Mouse (Mus musculus): ENCODE data around the gene Dennd4a. TPM values are rescaled to one million over a fixed set of nuclear protein-coding genes. Genes with fewer than 3 reads are reported as not detected.

The Dennd4a gene
- polyA plus RNA-seq, 1 experiment from 2014 or later, result 10.1 TPM

- H3K9me3 ChIP-seq (ENCODE audit: control insufficient read depth, low read length), result no peaks in the 10 kb centered on the region
- H3K36me3 ChIP-seq (ENCODE audit: control insufficient read depth, insufficient read depth, low read length), result no peaks in the 10 kb centered on the region
- DNase-seq (ENCODE audit: low spot score) (no peak), ATAC-seq (ENCODE audit: low FRiP score) (no peak)
- no peaks in the 10 kb centered on the region for H3K27me3 ChIP-seq (ENCODE audit: control insufficient read depth, insufficient read depth, low read length)
- no peak overlapping the region for H3K27ac ChIP-seq (ENCODE audit: low read depth, low read length)
- no peaks in the 10 kb centered on the region for H3K4me1 ChIP-seq (replicated peaks; ENCODE audit: control insufficient read depth, insufficient read depth, low read length)
- no peak overlapping the region for H3K4me3 ChIP-seq (ENCODE audit: low read depth, low read length)
- H3K4me2 ChIP-seq (replicated peaks; ENCODE audit: low read depth, low read length), result no peak overlapping the region
- 82% methylated on average over 5 of the region's 5 CpGs for WGBS
- H3K9ac ChIP-seq (ENCODE audit: low read depth, low read length), result no peak overlapping the region
Measured at GRCm38 (mm10) chr9:64803373-64804214, 7.5 kb upstream of the Dennd4a start.

- Histone ChIP-seq H3K9ac (ENCODE audit: low read depth, low read length) (no peak overlapping the region), H3K9me3 (ENCODE audit: control insufficient read depth, low read length) (no peaks in the 10 kb centered on the region), H3K4me3 (ENCODE audit: low read depth, low read length) (no peak overlapping the region), H3K27me3 (ENCODE audit: control insufficient read depth, insufficient read depth, low read length) (no peaks in the 10 kb centered on the region), H3K36me3 (ENCODE audit: control insufficient read depth, insufficient read depth, low read length) (no peaks in the 10 kb centered on the region), H3K4me2 (replicated peaks; ENCODE audit: low read depth, low read length) (no peak overlapping the region), H3K4me1 (replicated peaks; ENCODE audit: control insufficient read depth, insufficient read depth, low read length) (no peaks in the 10 kb centered on the region), H3K27ac (ENCODE audit: low read depth, low read length) (no peak overlapping the region)
- ATAC-seq (ENCODE audit: low FRiP score), result no peak
- no peak for DNase-seq (ENCODE audit: low spot score)
- 79% methylated on average over 5 of the region's 5 CpGs for WGBS
Measured at GRCm38 (mm10) chr9:64805875-64806274, 5.3 kb upstream of the Dennd4a start.

GRCm38 (mm10) chr9:64806335-64807060, 4.6 kb upstream of the Dennd4a start:
- Histone ChIP-seq H3K4me3 (ENCODE audit: low read depth, low read length) (no peak overlapping the region), H3K4me2 (replicated peaks; ENCODE audit: low read depth, low read length) (no peak overlapping the region), H3K9me3 (ENCODE audit: control insufficient read depth, low read length) (no peaks in the 10 kb centered on the region), H3K27ac (ENCODE audit: low read depth, low read length) (no peak overlapping the region), H3K4me1 (replicated peaks; ENCODE audit: control insufficient read depth, insufficient read depth, low read length) (no peaks in the 10 kb centered on the region), H3K27me3 (ENCODE audit: control insufficient read depth, insufficient read depth, low read length) (no peaks in the 10 kb centered on the region), H3K9ac (ENCODE audit: low read depth, low read length) (no peak overlapping the region), H3K36me3 (ENCODE audit: control insufficient read depth, insufficient read depth, low read length) (no peaks in the 10 kb centered on the region)
- ATAC-seq (ENCODE audit: low FRiP score) (no peak), DNase-seq (ENCODE audit: low spot score) (no peak)
- WGBS, result 85% methylated on average over 6 of the region's 6 CpGs

- Histone ChIP-seq H3K27ac (ENCODE audit: low read depth, low read length) (no peak overlapping the region), H3K27me3 (ENCODE audit: control insufficient read depth, insufficient read depth, low read length) (no peaks in the 10 kb centered on the region), H3K4me1 (replicated peaks; ENCODE audit: control insufficient read depth, insufficient read depth, low read length) (0 out of 2 replicates have a peak, but pooled peaks cover under 1% of the 10 kb centered on the region), H3K9ac (ENCODE audit: low read depth, low read length) (no peak overlapping the region), H3K4me2 (replicated peaks; ENCODE audit: low read depth, low read length) (no peak overlapping the region), H3K36me3 (ENCODE audit: control insufficient read depth, insufficient read depth, low read length) (no peaks in the 10 kb centered on the region), H3K4me3 (ENCODE audit: low read depth, low read length) (no peak overlapping the region), H3K9me3 (ENCODE audit: control insufficient read depth, low read length) (no peaks in the 10 kb centered on the region)
- no peak for DNase-seq (ENCODE audit: low spot score)
- ATAC-seq (ENCODE audit: low FRiP score), result no peak
- WGBS, result 84% methylated on average over 14 of the region's 14 CpGs
Measured at GRCm38 (mm10) chr9:64807061-64807808, 3.9 kb upstream of the Dennd4a start.

GRCm38 (mm10) chr9:64809851-64810250, 1.3 kb upstream of the Dennd4a start:
- Histone ChIP-seq H3K4me3 (ENCODE audit: low read depth, low read length) (no peak overlapping the region), H3K27ac (ENCODE audit: low read depth, low read length) (no peak overlapping the region), H3K27me3 (ENCODE audit: control insufficient read depth, insufficient read depth, low read length) (no peaks in the 10 kb centered on the region), H3K4me1 (replicated peaks; ENCODE audit: control insufficient read depth, insufficient read depth, low read length) (0 out of 2 replicates have a peak, but pooled peaks cover 2% of the 10 kb centered on the region), H3K4me2 (replicated peaks; ENCODE audit: low read depth, low read length) (no peak overlapping the region), H3K36me3 (ENCODE audit: control insufficient read depth, insufficient read depth, low read length) (no peaks in the 10 kb centered on the region), H3K9ac (ENCODE audit: low read depth, low read length) (no peak overlapping the region), H3K9me3 (ENCODE audit: control insufficient read depth, low read length) (no peaks in the 10 kb centered on the region)
- 74% methylated on average over 3 of the region's 3 CpGs for WGBS
- no peak for ATAC-seq (ENCODE audit: low FRiP score)
- DNase-seq (ENCODE audit: low spot score), result no peak

GRCm38 (mm10) chr9:64811538-64812474, 666 bp downstream of the Dennd4a start:
- no peaks in the 10 kb centered on the region for H3K27me3 ChIP-seq (ENCODE audit: control insufficient read depth, insufficient read depth, low read length)
- H3K27ac ChIP-seq (ENCODE audit: low read depth, low read length), result peak overlapping the region; percentile 95
- H3K4me1 ChIP-seq (replicated peaks; ENCODE audit: control insufficient read depth, insufficient read depth, low read length), result 0 out of 2 replicates have a peak, but pooled peaks cover 2% of the 10 kb centered on the region
- peak overlapping the region; percentile 70 for H3K9ac ChIP-seq (ENCODE audit: low read depth, low read length)
- WGBS, result under 1% methylated on average over 51 of the region's 59 CpGs
- H3K9me3 ChIP-seq (ENCODE audit: control insufficient read depth, low read length), result no peaks in the 10 kb centered on the region
- peak overlapping the region; percentile 75 for H3K4me3 ChIP-seq (ENCODE audit: low read depth, low read length)
- ATAC-seq (ENCODE audit: low FRiP score) (peak; percentile 92), DNase-seq (ENCODE audit: low spot score) (peak; percentile 64)
- H3K4me2 ChIP-seq (replicated peaks; ENCODE audit: low read depth, low read length), result peak overlapping the region; percentile 60
- no peaks in the 10 kb centered on the region for H3K36me3 ChIP-seq (ENCODE audit: control insufficient read depth, insufficient read depth, low read length)

- Histone ChIP-seq H3K4me3 (ENCODE audit: low read depth, low read length) (peak overlapping the region; percentile 75), H3K9me3 (ENCODE audit: control insufficient read depth, low read length) (no peaks in the 10 kb centered on the region), H3K36me3 (ENCODE audit: control insufficient read depth, insufficient read depth, low read length) (no peaks in the 10 kb centered on the region), H3K4me2 (replicated peaks; ENCODE audit: low read depth, low read length) (peak overlapping the region; percentile 60), H3K27me3 (ENCODE audit: control insufficient read depth, insufficient read depth, low read length) (no peaks in the 10 kb centered on the region), H3K4me1 (replicated peaks; ENCODE audit: control insufficient read depth, insufficient read depth, low read length) (0 out of 2 replicates have a peak, but pooled peaks cover 2% of the 10 kb centered on the region), H3K27ac (ENCODE audit: low read depth, low read length) (no peak overlapping the region), H3K9ac (ENCODE audit: low read depth, low read length) (peak overlapping the region; percentile 70; the same call in 1 of the 2 replicates)
- DNase-seq (ENCODE audit: low spot score) (no peak), ATAC-seq (ENCODE audit: low FRiP score) (no peak)
- 29% methylated on average over 1 of the region's 1 CpGs for WGBS
Measured at GRCm38 (mm10) chr9:64812475-64812860, 1.3 kb downstream of the Dennd4a start.

- WGBS, result 88% methylated on average over 6 of the region's 6 CpGs
- Histone ChIP-seq H3K4me3 (ENCODE audit: low read depth, low read length) (no peak overlapping the region), H3K27ac (ENCODE audit: low read depth, low read length) (no peak overlapping the region), H3K4me2 (replicated peaks; ENCODE audit: low read depth, low read length) (no peak overlapping the region), H3K9me3 (ENCODE audit: control insufficient read depth, low read length) (no peaks in the 10 kb centered on the region), H3K4me1 (replicated peaks; ENCODE audit: control insufficient read depth, insufficient read depth, low read length) (0 out of 2 replicates have a peak, but pooled peaks cover 2% of the 10 kb centered on the region), H3K36me3 (ENCODE audit: control insufficient read depth, insufficient read depth, low read length) (no peaks in the 10 kb centered on the region), H3K9ac (ENCODE audit: low read depth, low read length) (no peak overlapping the region), H3K27me3 (ENCODE audit: control insufficient read depth, insufficient read depth, low read length) (no peaks in the 10 kb centered on the region)
- ATAC-seq (ENCODE audit: low FRiP score), result no peak
- DNase-seq (ENCODE audit: low spot score), result no peak
Measured at GRCm38 (mm10) chr9:64814273-64814672, 3.1 kb downstream of the Dennd4a start.
